Mouse (Mus musculus) embryonic fibroblast, embryonic 13.5 days (primary cell): ENCODE data around the gene Kirrel3.

Source experiments
- CTCF ChIP-seq: IDR thresholded peaks from 2 replicates; pipeline ENCODE4 v1.5.1; 2011; ENCODE audit warnings: mild to moderate bottlenecking, control low read depth, low read length, moderate library complexity, borderline replicate concordance; ENCODE audit not compliant: insufficient read depth
- POLR2A ChIP-seq: IDR thresholded peaks from 2 replicates; pipeline ENCODE4 v1.6.1; 2011; ENCODE audit warnings: low read depth, mild to moderate bottlenecking, control low read depth, low read length, moderate library complexity

DNA sequence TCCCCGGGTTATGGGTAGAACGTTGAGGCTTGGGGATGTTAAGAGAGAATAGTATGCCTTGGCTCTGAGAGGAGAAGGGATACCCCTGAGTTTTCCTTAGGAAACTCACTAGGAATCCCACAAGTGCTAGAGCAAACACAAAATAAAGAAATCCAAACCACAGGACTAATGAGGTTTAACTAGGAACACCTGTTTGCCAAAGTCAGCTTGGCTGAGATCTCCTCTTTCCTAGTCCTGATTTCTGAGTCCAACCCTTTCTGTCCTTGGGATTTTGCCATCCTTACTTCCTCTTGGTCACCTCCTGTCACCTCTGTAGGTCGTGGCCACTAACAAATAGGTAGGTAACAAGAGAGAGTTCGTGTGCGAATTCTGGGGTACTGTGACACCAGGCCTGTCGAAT lies 540.6 kb downstream of the Kirrel3 start:
- TF ChIP-seq CTCF: no peak
- TF ChIP-seq POLR2A: no peak
